Mouse (Mus musculus) thymus, adult 2 months (tissue): ENCODE data around the gene Dhrs4. TPM values are rescaled to one million over a fixed set of nuclear protein-coding genes. Genes with fewer than 3 reads are reported as not detected.

Source experiments
- DNase-seq: peaks from one replicate; pipeline ENCODE4 v3.0.0; 2021
- H3K27ac ChIP-seq: fragments of 200-500 bp; 2 replicates; pipeline ENCODE4 v1.5.1; 2012; ENCODE audit warnings: low read length, control low read depth; ENCODE audit not compliant: control insufficient read depth, insufficient read depth
- H3K27me3 ChIP-seq: fragments of 200-500 bp; 2 replicates; pipeline ENCODE4 v1.6.1; 2012; ENCODE audit warnings: mild to moderate bottlenecking, low read length, moderate library complexity, mixed read lengths; ENCODE audit not compliant: control insufficient read depth, insufficient read depth
- H3K36me3 ChIP-seq: fragments of 200-500 bp; 2 replicates; pipeline ENCODE4 v1.6.1; 2012; ENCODE audit warnings: mild to moderate bottlenecking, low read length, moderate library complexity; ENCODE audit not compliant: control insufficient read depth, insufficient read depth
- H3K4me1 ChIP-seq: fragments of 200-500 bp; replicated peaks from 2 replicates; pipeline ENCODE4 v1.6.1; 2012; ENCODE audit warnings: low read length; ENCODE audit not compliant: control insufficient read depth, insufficient read depth
- H3K4me3 ChIP-seq: fragments of 200-500 bp; 2 replicates; pipeline ENCODE4 v1.5.1; 2012; ENCODE audit warnings: mild to moderate bottlenecking, low read length, control low read depth, moderate library complexity; ENCODE audit not compliant: control insufficient read depth, insufficient read depth
- CTCF ChIP-seq: fragments of 200-500 bp; IDR thresholded peaks from 2 replicates; pipeline ENCODE4 v1.5.1; 2012; ENCODE audit warnings: mild to moderate bottlenecking, control low read depth, low read length, moderate library complexity, borderline replicate concordance; ENCODE audit not compliant: control insufficient read depth, poor library complexity, insufficient read depth; ENCODE audit errors: extremely low read depth
- POLR2A ChIP-seq: fragments of 200-500 bp; IDR thresholded peaks from 2 replicates; pipeline ENCODE4 v1.6.1; 2012; ENCODE audit warnings: mild to moderate bottlenecking, low read length, control low read depth, moderate library complexity; ENCODE audit not compliant: control insufficient read depth, poor library complexity, insufficient read depth; ENCODE audit errors: extremely low read depth
- WGBS: fragments of 180-500 bp; shearing (Covaris S2); methylation state at CpG from one replicate; pipeline ENCODE4 v1.1.7; 2018; 5-methylcytosine and 5-hydroxymethylcytosine counted together
- polyA plus RNA-seq: library from polyadenylated mRNA; depleted of rRNA; stranded (reverse); fragments of >200 nt; gene quantifications from 2 replicates; pipeline ENCODE4 v1.2.3, GENCODE M21; 2012

Dhrs4 gene
- polyA plus RNA-seq, 1 experiment = 46.8 TPM

DNA sequence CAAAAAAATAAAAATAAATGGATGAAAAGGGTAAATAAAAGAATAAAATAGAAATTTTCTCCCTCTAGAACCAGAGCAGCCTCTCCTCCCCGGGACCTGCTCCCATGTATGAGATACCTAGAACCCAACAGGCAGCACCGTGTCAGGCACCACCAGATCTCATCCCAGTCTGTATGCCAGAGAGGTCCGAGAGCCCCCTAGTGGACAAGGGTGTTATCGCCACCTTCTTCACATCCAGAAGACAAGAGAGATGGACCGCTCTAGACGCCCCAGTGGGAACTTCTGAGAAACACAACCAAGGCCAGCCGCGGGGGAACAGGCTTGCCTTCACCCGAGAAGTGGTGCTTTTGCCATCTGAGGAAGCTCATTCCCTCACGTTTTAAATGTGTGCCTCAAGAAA lies 20.3 kb upstream of the Dhrs4 start:
- H3K4me1 ChIP-seq = no peaks in the 10 kb centered on the region
- no peak for TF ChIP-seq POLR2A
- TF ChIP-seq CTCF = peak; percentile 64; the same call in 1 of the 2 replicates
- H3K36me3 ChIP-seq = no peaks in the 10 kb centered on the region
- peak; percentile 74 for DNase-seq
- WGBS = 7% methylated on average over 10 of the region's 10 CpGs
- no peak overlapping the region for H3K27ac ChIP-seq
- H3K4me3 ChIP-seq = no peak overlapping the region
- H3K27me3 ChIP-seq = no peaks in the 10 kb centered on the region; the same call in 1 of the 2 replicates

DNA sequence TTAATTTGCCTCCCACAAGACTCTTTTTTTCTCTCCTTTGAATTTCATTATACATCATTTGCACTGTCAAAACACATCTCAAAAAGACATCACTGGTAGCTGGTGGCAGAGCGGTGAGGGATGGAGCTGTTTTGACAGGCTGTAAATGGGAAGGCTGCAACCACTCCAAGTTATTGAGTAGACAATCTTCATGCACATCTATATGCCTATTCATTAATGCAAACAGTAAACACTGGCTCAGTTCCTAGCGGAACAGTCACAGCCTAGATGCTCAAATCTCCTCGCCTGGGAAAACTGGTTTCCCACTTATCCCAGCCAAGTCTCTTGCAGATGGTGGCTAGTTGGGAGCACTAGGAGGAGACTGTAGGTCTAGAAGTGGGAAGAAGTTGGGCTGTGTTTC lies 19.8 kb upstream of the Dhrs4 start:
- H3K27me3 ChIP-seq = no peaks in the 10 kb centered on the region; the same call in 1 of the 2 replicates
- H3K4me1 ChIP-seq = no peaks in the 10 kb centered on the region
- no peak for DNase-seq
- 98% methylated on average over 3 of the region's 3 CpGs for WGBS
- H3K4me3 ChIP-seq = no peak overlapping the region
- TF ChIP-seq CTCF = no peak
- no peak for TF ChIP-seq POLR2A
- no peaks in the 10 kb centered on the region for H3K36me3 ChIP-seq
- H3K27ac ChIP-seq = no peak overlapping the region

GRCm38 (mm10) chr14:55459796-55460195 lies 18.8 kb upstream of the Dhrs4 start:
- H3K4me3 ChIP-seq = no peak overlapping the region
- TF ChIP-seq POLR2A = no peak
- TF ChIP-seq CTCF = no peak
- H3K4me1 ChIP-seq = no peaks in the 10 kb centered on the region
- H3K27me3 ChIP-seq = no peaks in the 10 kb centered on the region; the same call in 1 of the 2 replicates
- H3K36me3 ChIP-seq = no peaks in the 10 kb centered on the region
- 92% methylated on average over 4 of the region's 4 CpGs for WGBS
- no peak overlapping the region for H3K27ac ChIP-seq
- no peak for DNase-seq

GRCm38 (mm10) chr14:55460297-55460696 lies 18.3 kb upstream of the Dhrs4 start:
- TF ChIP-seq POLR2A = no peak
- TF ChIP-seq CTCF = no peak
- H3K27me3 ChIP-seq = no peaks in the 10 kb centered on the region; the same call in 1 of the 2 replicates
- H3K4me1 ChIP-seq = no peaks in the 10 kb centered on the region
- no peak for DNase-seq
- no peak overlapping the region for H3K4me3 ChIP-seq
- no peak overlapping the region for H3K27ac ChIP-seq
- no peaks in the 10 kb centered on the region for H3K36me3 ChIP-seq
- WGBS = 89% methylated on average over 10 of the region's 10 CpGs

GRCm38 (mm10) chr14:55461757-55462156 lies 16.8 kb upstream of the Dhrs4 start:
- TF ChIP-seq CTCF = no peak
- no peak for TF ChIP-seq POLR2A
- no peaks in the 10 kb centered on the region for H3K4me1 ChIP-seq
- H3K27ac ChIP-seq = no peak overlapping the region
- WGBS = 84% methylated on average over 4 of the region's 4 CpGs
- no peak overlapping the region for H3K4me3 ChIP-seq
- no peaks in the 10 kb centered on the region for H3K36me3 ChIP-seq
- no peak for DNase-seq
- H3K27me3 ChIP-seq = no peaks in the 10 kb centered on the region; the same call in 1 of the 2 replicates

- Histone ChIP-seq H3K4me3 (no peak overlapping the region), H3K27me3 (no peaks in the 10 kb centered on the region; the same call in 1 of the 2 replicates), H3K27ac (no peak overlapping the region), H3K4me1 (no peaks in the 10 kb centered on the region), H3K36me3 (no peaks in the 10 kb centered on the region)
- DNase-seq = no peak
- 76% methylated on average over 4 of the region's 4 CpGs for WGBS
- no peak for TF ChIP-seq CTCF
- TF ChIP-seq POLR2A = no peak
Measured at GRCm38 (mm10) chr14:55466481-55466880, 12.1 kb upstream of the Dhrs4 start.

DNA sequence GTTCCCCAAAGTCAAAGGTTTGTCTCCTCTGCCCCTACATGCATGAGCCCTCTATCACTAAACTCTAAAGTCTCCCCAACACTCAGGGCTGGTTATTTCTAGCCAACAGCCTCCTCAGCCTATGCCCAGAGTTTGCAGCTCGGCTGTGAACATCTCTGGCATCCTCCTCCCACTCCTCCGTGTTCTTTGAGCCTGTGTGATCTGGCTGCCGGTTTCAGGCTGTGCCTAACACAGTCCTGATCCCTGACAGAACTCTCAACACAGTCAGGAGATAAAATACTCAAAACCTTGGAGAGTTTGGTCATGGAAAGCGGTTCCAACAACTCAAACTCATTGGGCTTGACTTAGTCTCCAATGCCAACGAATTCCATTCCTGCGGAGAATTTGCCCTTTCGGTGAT lies 11.4 kb upstream of the Dhrs4 start:
- H3K36me3 ChIP-seq = no peaks in the 10 kb centered on the region
- no peak overlapping the region for H3K27ac ChIP-seq
- H3K27me3 ChIP-seq = no peaks in the 10 kb centered on the region; the same call in 1 of the 2 replicates
- no peak for DNase-seq
- TF ChIP-seq POLR2A = no peak
- 84% methylated on average over 7 of the region's 7 CpGs for WGBS
- no peak overlapping the region for H3K4me3 ChIP-seq
- H3K4me1 ChIP-seq = no peaks in the 10 kb centered on the region
